Mouse (Mus musculus): ENCODE measurements around the gene Lrrc36. TPM values are rescaled to one million over a fixed set of nuclear protein-coding genes. Genes with fewer than 3 reads are reported as not detected.
A peak's percentile ranks its signal among the peaks of the same experiment; 100 is the strongest.

The Lrrc36 gene
- polyA plus RNA-seq, 1 experiment from 2014 or later, result 0.16 TPM

DNA sequence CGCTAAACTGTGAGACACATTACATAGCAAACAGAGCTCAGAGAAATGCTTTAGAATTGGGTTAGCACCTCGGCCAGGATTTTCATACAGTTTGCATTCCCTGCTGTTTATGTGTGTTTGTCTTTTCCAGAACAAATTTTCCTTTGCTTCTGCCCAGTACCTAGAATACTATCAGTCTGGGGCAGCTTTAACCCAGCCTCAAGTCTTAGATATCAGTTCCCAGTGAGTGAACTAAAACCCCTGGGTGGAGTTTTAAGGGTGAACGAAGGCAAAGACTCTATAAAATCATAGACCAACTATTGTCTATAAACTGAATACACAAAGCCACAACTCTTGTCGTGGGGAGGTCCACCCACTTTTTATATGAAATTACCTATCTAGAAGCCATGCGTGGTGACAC, 35.2 kb downstream of the Lrrc36 start:
- Histone ChIP-seq H3K4me2 (ENCODE audit: low read length) (no peak overlapping the region), H3K9me3 (ENCODE audit: control insufficient read depth, low read length) (no peaks in the 10 kb centered on the region), H3K4me3 (ENCODE audit: low read depth, low read length) (no peak overlapping the region), H3K9ac (ENCODE audit: low read length) (no peak overlapping the region), H3K4me1 (replicated peaks; ENCODE audit: control insufficient read depth, insufficient read depth, low read length) (peaks cover 8% of the 10 kb centered on the region; the same call in 1 of the 2 replicates), H3K27me3 (replicated peaks; ENCODE audit: control insufficient read depth, insufficient read depth, low read length) (no peaks in the 10 kb centered on the region), H3K36me3 (ENCODE audit: control insufficient read depth, insufficient read depth, low read length) (no peaks in the 10 kb centered on the region), H3K27ac (ENCODE audit: low read depth) (no peak overlapping the region)
- no peak for ATAC-seq (replicated peaks; ENCODE audit: low FRiP score, low TSS enrichment, low read depth)
- DNase-seq (ENCODE audit: low spot score), result no peak
- 85% methylated on average over 5 of the region's 5 CpGs for whole genome bisulfite sequencing

GRCm38 (mm10) chr8:105450977-105451376, 37.6 kb downstream of the Lrrc36 start:
- H3K9me3 ChIP-seq (ENCODE audit: control insufficient read depth, low read length), result no peaks in the 10 kb centered on the region
- H3K4me1 ChIP-seq (replicated peaks; ENCODE audit: control insufficient read depth, insufficient read depth, low read length), result peaks cover 2% of the 10 kb centered on the region; the same call in 1 of the 2 replicates
- no peaks in the 10 kb centered on the region for H3K27me3 ChIP-seq (replicated peaks; ENCODE audit: control insufficient read depth, insufficient read depth, low read length)
- ATAC-seq (replicated peaks; ENCODE audit: low FRiP score, low TSS enrichment, low read depth) (no peak), DNase-seq (ENCODE audit: low spot score) (no peak)
- no peak overlapping the region for H3K4me3 ChIP-seq (ENCODE audit: low read depth, low read length)
- H3K27ac ChIP-seq (ENCODE audit: low read depth), result no peak overlapping the region
- no peak overlapping the region for H3K9ac ChIP-seq (ENCODE audit: low read length)
- H3K4me2 ChIP-seq (ENCODE audit: low read length), result no peak overlapping the region
- 81% methylated on average over 1 of the region's 1 CpGs for WGBS
- no peaks in the 10 kb centered on the region for H3K36me3 ChIP-seq (ENCODE audit: control insufficient read depth, insufficient read depth, low read length)

DNA sequence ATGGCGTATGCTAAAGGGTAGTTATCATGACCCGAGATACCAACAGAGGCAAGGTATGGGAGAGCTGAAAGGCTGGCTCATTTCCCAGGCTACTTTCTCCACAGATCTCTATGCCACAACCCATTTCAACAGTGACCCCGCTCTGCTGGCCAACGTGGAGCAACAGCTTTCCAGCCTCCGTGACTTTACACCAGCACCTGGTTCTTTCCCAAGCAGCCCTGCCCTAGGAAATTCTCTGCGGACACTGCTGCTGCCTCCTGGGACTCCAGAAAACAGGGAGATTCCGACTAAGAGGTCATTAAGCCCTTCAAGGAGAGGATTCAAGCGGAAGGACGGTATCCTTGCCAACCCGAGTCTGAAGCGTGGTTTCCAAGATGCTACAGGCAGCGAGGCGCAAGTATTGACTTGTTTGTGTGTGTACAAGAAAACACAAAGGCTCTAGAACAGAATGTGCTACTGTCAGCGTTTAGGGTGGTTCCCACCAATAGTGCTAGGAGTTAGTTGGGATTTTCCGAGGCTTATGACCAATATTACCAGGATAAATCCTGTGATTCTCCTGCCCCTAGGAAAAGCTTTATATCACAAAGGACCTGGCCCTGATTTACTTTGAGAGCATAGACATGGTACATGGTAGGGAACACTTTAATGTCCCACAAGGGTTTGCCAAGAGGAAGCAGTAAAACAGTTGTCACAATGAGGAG, 38.7 kb downstream of the Lrrc36 start:
- H3K4me2 ChIP-seq (ENCODE audit: low read length), result no peak overlapping the region
- WGBS, result 61% methylated on average over 15 of the region's 15 CpGs
- H3K27me3 ChIP-seq (replicated peaks; ENCODE audit: control insufficient read depth, insufficient read depth, low read length), result no peaks in the 10 kb centered on the region
- H3K9ac ChIP-seq (ENCODE audit: low read length), result no peak overlapping the region
- H3K4me1 ChIP-seq (replicated peaks; ENCODE audit: control insufficient read depth, insufficient read depth, low read length), result no peaks in the 10 kb centered on the region
- ATAC-seq (replicated peaks; ENCODE audit: low FRiP score, low TSS enrichment, low read depth), result no peak
- DNase-seq (ENCODE audit: low spot score), result no peak
- no peak overlapping the region for H3K27ac ChIP-seq (ENCODE audit: low read depth)
- no peak overlapping the region for H3K4me3 ChIP-seq (ENCODE audit: low read depth, low read length)
- no peaks in the 10 kb centered on the region for H3K9me3 ChIP-seq (ENCODE audit: control insufficient read depth, low read length)
- no peaks in the 10 kb centered on the region for H3K36me3 ChIP-seq (ENCODE audit: control insufficient read depth, insufficient read depth, low read length)

GRCm38 (mm10) chr8:105453296-105453695, 39.9 kb downstream of the Lrrc36 start:
- no peak overlapping the region for H3K4me3 ChIP-seq (ENCODE audit: low read depth, low read length)
- 71% methylated on average over 5 of the region's 5 CpGs for WGBS
- H3K27me3 ChIP-seq (replicated peaks; ENCODE audit: control insufficient read depth, insufficient read depth, low read length), result no peaks in the 10 kb centered on the region
- no peak for ATAC-seq (replicated peaks; ENCODE audit: low FRiP score, low TSS enrichment, low read depth)
- no peaks in the 10 kb centered on the region for H3K36me3 ChIP-seq (ENCODE audit: control insufficient read depth, insufficient read depth, low read length)
- H3K27ac ChIP-seq (ENCODE audit: low read depth), result no peak overlapping the region
- no peaks in the 10 kb centered on the region for H3K4me1 ChIP-seq (replicated peaks; ENCODE audit: control insufficient read depth, insufficient read depth, low read length)
- no peaks in the 10 kb centered on the region for H3K9me3 ChIP-seq (ENCODE audit: control insufficient read depth, low read length)
- no peak overlapping the region for H3K9ac ChIP-seq (ENCODE audit: low read length)
- DNase-seq (ENCODE audit: low spot score), result no peak
- H3K4me2 ChIP-seq (ENCODE audit: low read length), result no peak overlapping the region

DNA sequence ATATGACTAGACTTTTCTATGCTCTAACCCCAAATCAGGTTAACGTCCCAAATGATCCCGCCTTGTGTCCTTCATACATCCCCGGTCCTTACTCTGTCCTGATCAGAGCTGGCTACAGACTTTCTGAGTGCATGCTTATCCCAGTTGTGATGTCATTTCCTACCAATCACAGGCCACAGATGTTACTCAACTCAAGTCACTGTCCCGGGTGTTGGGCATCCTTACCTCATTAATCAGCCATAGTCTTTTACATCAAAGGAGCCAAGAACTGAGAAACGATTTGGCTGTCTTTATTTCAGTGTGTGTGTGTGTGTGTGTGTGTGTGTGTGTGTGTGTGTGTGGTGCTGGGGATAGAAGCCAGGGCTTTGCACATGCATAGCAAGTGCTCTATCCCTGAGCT, 40.7 kb downstream of the Lrrc36 start:
- Histone ChIP-seq H3K27ac (ENCODE audit: low read depth) (no peak overlapping the region), H3K36me3 (ENCODE audit: control insufficient read depth, insufficient read depth, low read length) (no peaks in the 10 kb centered on the region), H3K4me2 (ENCODE audit: low read length) (no peak overlapping the region), H3K9ac (ENCODE audit: low read length) (no peak overlapping the region), H3K27me3 (replicated peaks; ENCODE audit: control insufficient read depth, insufficient read depth, low read length) (no peaks in the 10 kb centered on the region), H3K4me3 (ENCODE audit: low read depth, low read length) (no peak overlapping the region), H3K9me3 (ENCODE audit: control insufficient read depth, low read length) (no peaks in the 10 kb centered on the region), H3K4me1 (replicated peaks; ENCODE audit: control insufficient read depth, insufficient read depth, low read length) (no peaks in the 10 kb centered on the region)
- no peak for ATAC-seq (replicated peaks; ENCODE audit: low FRiP score, low TSS enrichment, low read depth)
- no peak for DNase-seq (ENCODE audit: low spot score)
- WGBS, result 61% methylated on average over 5 of the region's 5 CpGs

GRCm38 (mm10) chr8:105455218-105455617, 41.8 kb downstream of the Lrrc36 start:
- Histone ChIP-seq H3K27ac (ENCODE audit: low read depth) (no peak overlapping the region), H3K9me3 (ENCODE audit: control insufficient read depth, low read length) (no peaks in the 10 kb centered on the region), H3K9ac (ENCODE audit: low read length) (no peak overlapping the region), H3K4me3 (ENCODE audit: low read depth, low read length) (no peak overlapping the region), H3K4me2 (ENCODE audit: low read length) (0 out of 2 replicates have a peak overlapping the region, but pooled peaks have one; percentile 15), H3K4me1 (replicated peaks; ENCODE audit: control insufficient read depth, insufficient read depth, low read length) (no peaks in the 10 kb centered on the region), H3K36me3 (ENCODE audit: control insufficient read depth, insufficient read depth, low read length) (no peaks in the 10 kb centered on the region), H3K27me3 (replicated peaks; ENCODE audit: control insufficient read depth, insufficient read depth, low read length) (no peaks in the 10 kb centered on the region)
- ATAC-seq (replicated peaks; ENCODE audit: low FRiP score, low TSS enrichment, low read depth), result no peak
- DNase-seq (ENCODE audit: low spot score), result no peak
- whole genome bisulfite sequencing, result 28% methylated on average over 10 of the region's 10 CpGs

DNA sequence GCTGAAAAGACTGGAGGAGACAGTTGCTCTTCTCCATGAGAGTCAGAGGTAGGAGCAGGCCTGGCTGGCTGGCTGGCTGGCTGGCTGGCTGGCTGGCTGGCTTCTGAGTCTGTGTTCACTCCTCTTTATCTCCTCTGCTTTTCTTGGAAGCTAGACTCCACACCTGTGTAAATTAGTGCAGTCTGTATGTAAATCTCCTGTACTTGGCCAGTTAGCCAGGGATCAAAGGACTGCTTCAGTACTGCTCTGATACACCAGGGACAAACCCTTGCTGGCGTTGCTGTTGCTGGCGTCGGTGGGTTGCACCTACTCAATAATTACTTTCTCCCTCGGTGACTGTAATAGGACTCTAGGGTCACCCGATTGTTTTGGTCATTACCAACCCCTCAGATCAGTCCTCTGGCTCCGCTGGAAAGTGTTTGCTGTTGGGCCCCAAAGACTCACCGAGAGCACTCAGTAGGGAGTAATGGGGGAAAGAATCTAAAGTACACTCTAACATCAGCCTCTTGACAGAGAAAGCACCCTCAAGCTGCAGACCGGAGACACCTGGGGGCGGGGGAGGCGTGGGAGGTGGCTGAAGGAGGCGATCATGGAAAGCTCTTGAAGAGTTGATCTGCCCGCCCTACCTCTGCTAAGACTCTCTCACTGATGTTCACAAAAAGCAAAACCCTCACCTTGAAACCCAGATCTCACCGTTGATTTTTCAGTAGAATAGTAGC, 47.9 kb downstream of the Lrrc36 start:
- H3K4me2 ChIP-seq (ENCODE audit: low read length), result no peak overlapping the region
- no peak for DNase-seq (ENCODE audit: low spot score)
- no peak overlapping the region for H3K4me3 ChIP-seq (ENCODE audit: low read depth, low read length)
- H3K36me3 ChIP-seq (ENCODE audit: control insufficient read depth, insufficient read depth, low read length), result no peaks in the 10 kb centered on the region
- WGBS, result 53% methylated on average over 13 of the region's 13 CpGs
- ATAC-seq (replicated peaks; ENCODE audit: low FRiP score, low TSS enrichment, low read depth), result no peak
- H3K9me3 ChIP-seq (ENCODE audit: control insufficient read depth, low read length), result no peaks in the 10 kb centered on the region
- H3K27me3 ChIP-seq (replicated peaks; ENCODE audit: control insufficient read depth, insufficient read depth, low read length), result no peaks in the 10 kb centered on the region
- H3K27ac ChIP-seq (ENCODE audit: low read depth), result no peak overlapping the region
- H3K9ac ChIP-seq (ENCODE audit: low read length), result no peak overlapping the region
- no peaks in the 10 kb centered on the region for H3K4me1 ChIP-seq (replicated peaks; ENCODE audit: control insufficient read depth, insufficient read depth, low read length)

DNA sequence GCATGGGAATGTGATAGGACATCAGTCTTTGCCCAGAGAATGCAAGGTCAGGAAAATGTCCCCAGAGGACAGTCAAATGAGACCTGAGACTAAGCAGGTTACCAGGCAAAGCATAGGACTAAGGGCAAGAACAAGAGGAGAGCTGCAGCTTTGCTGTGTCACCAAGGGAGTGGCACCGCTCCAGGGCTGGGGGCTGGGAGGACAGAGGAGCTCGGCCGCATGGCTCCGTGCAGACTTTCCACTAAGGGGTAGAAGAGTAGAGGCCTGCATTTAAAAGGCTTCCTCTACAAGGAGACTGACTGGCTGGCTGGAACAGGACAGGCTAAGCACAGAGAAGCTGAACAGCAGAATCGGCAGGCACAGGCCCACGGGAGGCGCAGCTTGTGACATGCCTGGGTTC, 51.2 kb downstream of the Lrrc36 start:
- H3K27me3 ChIP-seq (replicated peaks; ENCODE audit: control insufficient read depth, insufficient read depth, low read length), result no peaks in the 10 kb centered on the region
- H3K36me3 ChIP-seq (ENCODE audit: control insufficient read depth, insufficient read depth, low read length), result no peaks in the 10 kb centered on the region
- no peak overlapping the region for H3K27ac ChIP-seq (ENCODE audit: low read depth)
- 80% methylated on average over 7 of the region's 7 CpGs for WGBS
- H3K4me2 ChIP-seq (ENCODE audit: low read length), result no peak overlapping the region
- DNase-seq (ENCODE audit: low spot score) (no peak), ATAC-seq (replicated peaks; ENCODE audit: low FRiP score, low TSS enrichment, low read depth) (no peak)
- H3K4me1 ChIP-seq (replicated peaks; ENCODE audit: control insufficient read depth, insufficient read depth, low read length), result no peaks in the 10 kb centered on the region
- H3K9me3 ChIP-seq (ENCODE audit: control insufficient read depth, low read length), result no peaks in the 10 kb centered on the region
- H3K9ac ChIP-seq (ENCODE audit: low read length), result no peak overlapping the region
- no peak overlapping the region for H3K4me3 ChIP-seq (ENCODE audit: low read depth, low read length)

DNA sequence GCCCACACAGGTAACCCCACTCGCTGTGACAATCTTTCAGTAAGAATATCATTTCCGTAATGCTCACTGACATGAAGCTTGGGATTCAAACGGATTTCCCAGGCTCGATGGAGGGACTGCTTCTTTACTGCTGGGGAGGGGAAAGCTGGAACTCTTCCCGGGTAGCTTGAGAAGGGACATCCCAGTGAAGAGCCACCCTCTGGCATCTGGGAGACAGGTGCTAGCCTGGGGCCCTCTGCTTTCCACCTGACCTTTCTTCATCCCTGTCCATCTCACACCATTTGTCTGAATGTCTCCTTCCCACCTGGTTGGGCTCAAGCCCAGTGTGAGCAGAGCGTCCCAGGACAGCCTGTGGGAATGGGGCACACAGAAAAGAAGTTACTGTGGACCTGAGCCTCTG, 52.9 kb downstream of the Lrrc36 start:
- H3K36me3 ChIP-seq (ENCODE audit: control insufficient read depth, insufficient read depth, low read length), result no peaks in the 10 kb centered on the region
- H3K9ac ChIP-seq (ENCODE audit: low read length), result no peak overlapping the region
- WGBS, result 86% methylated on average over 6 of the region's 6 CpGs
- H3K27ac ChIP-seq (ENCODE audit: low read depth), result no peak overlapping the region
- peaks cover 8% of the 10 kb centered on the region; the same call in 1 of the 2 replicates for H3K4me1 ChIP-seq (replicated peaks; ENCODE audit: control insufficient read depth, insufficient read depth, low read length)
- no peaks in the 10 kb centered on the region for H3K9me3 ChIP-seq (ENCODE audit: control insufficient read depth, low read length)
- no peak overlapping the region for H3K4me2 ChIP-seq (ENCODE audit: low read length)
- no peak for DNase-seq (ENCODE audit: low spot score)
- no peak for ATAC-seq (replicated peaks; ENCODE audit: low FRiP score, low TSS enrichment, low read depth)
- no peak overlapping the region for H3K4me3 ChIP-seq (ENCODE audit: low read depth, low read length)
- H3K27me3 ChIP-seq (replicated peaks; ENCODE audit: control insufficient read depth, insufficient read depth, low read length), result no peaks in the 10 kb centered on the region

Measured in intestine, embryonic 14.5 days (tissue).